Mouse (Mus musculus) midbrain, embryonic 12.5 days (tissue): ENCODE measurements around the gene Amdhd1. TPM values are rescaled to one million over a fixed set of nuclear protein-coding genes. Genes with fewer than 3 reads are reported as not detected.

Experiments used
- ATAC-seq: fragments of 200-750 bp; cut with Nextera tagmentation; 2 replicates; pipeline ENCODE4 v1.8.0; 2017; ENCODE audit warnings: low read depth, moderate TSS enrichment, moderate library complexity; ENCODE audit not compliant: low FRiP score
- H3K27ac ChIP-seq: fragments of 300-500 bp; sonication (generic); replicated peaks from 2 replicates; pipeline ENCODE4 v1.5.1; 2016; ENCODE audit warnings: mild to moderate bottlenecking
- H3K27me3 ChIP-seq: fragments of 300-500 bp; sonication (generic); 2 replicates; pipeline ENCODE4 v1.6.1; 2016; ENCODE audit warnings: mild to moderate bottlenecking
- H3K36me3 ChIP-seq: fragments of 300-500 bp; sonication (generic); 2 replicates; pipeline ENCODE4 v1.6.1; 2016
- H3K4me1 ChIP-seq: fragments of 300-500 bp; sonication (generic); 2 replicates; pipeline ENCODE4 v1.6.1; 2016
- H3K4me2 ChIP-seq: fragments of 300-500 bp; sonication (generic); replicated peaks from 2 replicates; pipeline ENCODE4 v1.6.1; 2016; ENCODE audit warnings: mild to moderate bottlenecking, moderate library complexity
- H3K4me3 ChIP-seq: fragments of 300-500 bp; sonication (generic); 2 replicates; pipeline ENCODE4 v1.5.1; 2016; ENCODE audit warnings: mild to moderate bottlenecking
- H3K9ac ChIP-seq: fragments of 300-500 bp; sonication (generic); replicated peaks from 2 replicates; pipeline ENCODE4 v1.6.1; 2016; ENCODE audit warnings: mild to moderate bottlenecking, moderate library complexity
- H3K9me3 ChIP-seq: fragments of 300-500 bp; sonication (generic); 2 replicates; pipeline ENCODE4 v1.6.1; 2016; ENCODE audit warnings: mild to moderate bottlenecking
- WGBS: fragments of 180-500 bp; shearing (Covaris S2); methylation state at CpG from one replicate; pipeline ENCODE4 v1.1.7; 2016; 5-methylcytosine and 5-hydroxymethylcytosine counted together
- polyA plus RNA-seq: library from polyadenylated mRNA; unstranded; fragments of >200 nt; fragmentation: Nextera tagmentation; extraction: Ambion mirVana; gene quantifications from 2 replicates; pipeline ENCODE4 v1.2.1, GENCODE M21; 2016

Gene Amdhd1
- polyA plus RNA-seq, 1 experiment from 2014 or later, result not detected

DNA sequence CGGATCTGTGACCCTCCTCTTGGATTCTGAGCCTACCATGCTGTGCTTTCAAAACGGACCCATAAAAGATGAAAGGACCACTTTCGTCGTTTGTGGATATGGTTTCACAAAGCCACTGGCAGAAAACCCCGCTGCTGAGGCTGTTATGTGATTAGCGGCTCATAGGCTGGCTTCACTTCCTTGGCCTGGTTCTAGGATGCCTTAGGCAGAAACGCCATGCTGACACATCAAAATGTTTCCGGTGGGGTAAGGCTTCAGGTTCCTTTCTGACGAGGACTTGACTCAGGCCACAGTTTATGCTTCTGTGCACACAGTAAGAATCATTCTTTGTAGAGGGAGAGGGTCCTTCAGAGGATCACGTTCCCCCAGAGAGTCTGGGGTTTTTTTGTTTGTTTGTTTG, 39.0 kb downstream of the Amdhd1 start:
- Histone ChIP-seq H3K4me1 (no peaks in the 10 kb centered on the region), H3K27ac (no peak overlapping the region), H3K9ac (no peak overlapping the region), H3K4me3 (no peak overlapping the region), H3K4me2 (no peak overlapping the region), H3K36me3 (no peaks in the 10 kb centered on the region), H3K27me3 (no peaks in the 10 kb centered on the region), H3K9me3 (no peaks in the 10 kb centered on the region)
- whole genome bisulfite sequencing, result 53% methylated on average over 10 of the region's 10 CpGs
- ATAC-seq, result no peak

DNA sequence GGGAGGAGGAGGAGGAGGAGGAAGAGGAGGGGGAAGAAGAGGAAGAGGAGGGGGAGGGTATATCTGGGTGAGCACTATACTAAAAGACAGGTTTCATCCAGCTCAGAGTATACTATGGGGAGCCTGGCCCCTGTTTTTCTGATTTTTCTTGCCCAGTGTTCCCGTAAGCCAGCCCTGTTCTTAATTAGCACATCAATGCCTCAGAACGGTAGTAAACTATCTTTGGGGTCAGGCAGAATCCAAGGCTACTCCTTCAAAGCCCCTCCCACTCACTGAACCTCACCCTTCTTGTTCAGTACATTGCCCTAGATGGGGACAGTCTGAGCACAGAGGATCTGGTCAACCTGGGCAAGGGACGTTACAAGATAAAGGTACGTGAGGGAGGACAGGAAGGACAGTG, 49.4 kb downstream of the Amdhd1 start:
- no peaks in the 10 kb centered on the region for H3K9me3 ChIP-seq
- H3K9ac ChIP-seq, result no peak overlapping the region
- 46% methylated on average over 4 of the region's 4 CpGs for WGBS
- 0 out of 2 replicates have a peak, but pooled peaks cover 11% of the 10 kb centered on the region for H3K27me3 ChIP-seq
- no peaks in the 10 kb centered on the region for H3K36me3 ChIP-seq
- peaks cover 3% of the 10 kb centered on the region; the same call in 1 of the 2 replicates for H3K4me1 ChIP-seq
- no peak overlapping the region for H3K4me3 ChIP-seq
- no peak overlapping the region for H3K27ac ChIP-seq
- H3K4me2 ChIP-seq, result no peak overlapping the region
- ATAC-seq, result no peak

- H3K4me1 ChIP-seq, result peaks cover 3% of the 10 kb centered on the region; the same call in 1 of the 2 replicates
- H3K9ac ChIP-seq, result no peak overlapping the region
- H3K27ac ChIP-seq, result no peak overlapping the region
- H3K4me2 ChIP-seq, result no peak overlapping the region
- H3K4me3 ChIP-seq, result no peak overlapping the region
- 0 out of 2 replicates have a peak, but pooled peaks cover 11% of the 10 kb centered on the region for H3K27me3 ChIP-seq
- H3K36me3 ChIP-seq, result peaks cover under 1% of the 10 kb centered on the region; the same call in 1 of the 2 replicates
- H3K9me3 ChIP-seq, result no peaks in the 10 kb centered on the region
- 72% methylated on average over 6 of the region's 6 CpGs for WGBS
- ATAC-seq, result no peak
Measured at GRCm38 (mm10) chr10:93488828-93489226, 51.0 kb downstream of the Amdhd1 start.

DNA sequence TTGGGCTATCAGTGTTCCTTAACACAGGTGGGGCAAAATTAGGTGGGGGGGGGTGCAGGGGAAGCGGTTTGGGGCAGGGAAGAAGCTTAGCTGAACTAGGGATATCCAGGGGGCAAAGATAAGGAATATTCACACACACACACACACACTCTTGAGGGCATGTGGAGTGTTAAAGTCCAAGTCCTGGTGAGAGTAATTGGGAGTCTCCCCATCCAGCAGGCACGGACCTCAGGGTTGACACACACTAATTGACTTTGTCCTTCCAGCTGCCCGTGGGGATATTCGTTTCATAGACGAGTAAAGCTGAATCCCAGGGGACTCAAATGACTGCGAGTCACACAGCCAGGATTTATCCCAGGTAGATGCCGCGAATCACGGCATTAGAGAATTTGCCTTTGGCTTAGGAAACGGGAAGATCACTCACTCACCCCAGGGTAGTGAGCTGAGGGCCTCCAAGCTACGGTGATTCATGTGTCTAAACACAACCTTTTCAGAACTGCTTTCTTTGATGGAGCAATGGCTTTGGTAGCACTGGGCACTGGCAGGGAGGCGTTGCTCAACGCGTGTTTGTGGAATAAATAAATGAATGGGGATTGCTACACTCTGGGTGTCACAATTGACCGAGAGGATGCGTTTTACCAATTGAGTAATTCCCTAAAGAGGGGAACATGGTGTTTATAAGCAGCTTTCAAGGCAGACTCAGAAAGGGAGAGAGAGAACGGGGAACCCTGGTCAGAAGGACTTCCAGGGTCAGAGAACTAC, 51.6 kb downstream of the Amdhd1 start, which contains the start of gene Hal:
TSS of gene Hal (plus strand) at position 703 of the 762 bp plus-strand sequence.
- WGBS, result 60% methylated on average over 17 of the region's 17 CpGs
- no peak within 1 kb of the TSS for H3K27ac ChIP-seq

GRCm38 (mm10) chr10:93486622-93487021, 53.2 kb downstream of the Amdhd1 start:
- ATAC-seq, result no peak
- no peak overlapping the region for H3K27ac ChIP-seq
- H3K4me3 ChIP-seq, result no peak overlapping the region
- H3K9me3 ChIP-seq, result no peaks in the 10 kb centered on the region
- H3K4me1 ChIP-seq, result peaks cover 3% of the 10 kb centered on the region; the same call in 1 of the 2 replicates
- 0 out of 2 replicates have a peak, but pooled peaks cover 11% of the 10 kb centered on the region for H3K27me3 ChIP-seq
- whole genome bisulfite sequencing, result 27% methylated on average over 4 of the region's 4 CpGs
- no peak overlapping the region for H3K4me2 ChIP-seq
- no peak overlapping the region for H3K9ac ChIP-seq
- H3K36me3 ChIP-seq, result peaks cover 15% of the 10 kb centered on the region

More for the DNA sequence above, 51.6 kb downstream of the Amdhd1 start, which contains the start of gene Hal:
- H3K9ac ChIP-seq, result no peak within 1 kb of the TSS
- H3K9me3 ChIP-seq, result no peaks in the 10 kb centered on the region
- no peak for ATAC-seq
- no peak within 1 kb of the TSS for H3K4me3 ChIP-seq
- peaks cover 3% of the 10 kb centered on the region; the same call in 1 of the 2 replicates for H3K4me1 ChIP-seq
- 0 out of 2 replicates have a peak, but pooled peaks cover 11% of the 10 kb centered on the region for H3K27me3 ChIP-seq
- H3K4me2 ChIP-seq, result no peak within 1 kb of the TSS
- H3K36me3 ChIP-seq, result peaks cover 5% of the 10 kb centered on the region; the same call in 1 of the 2 replicates

DNA sequence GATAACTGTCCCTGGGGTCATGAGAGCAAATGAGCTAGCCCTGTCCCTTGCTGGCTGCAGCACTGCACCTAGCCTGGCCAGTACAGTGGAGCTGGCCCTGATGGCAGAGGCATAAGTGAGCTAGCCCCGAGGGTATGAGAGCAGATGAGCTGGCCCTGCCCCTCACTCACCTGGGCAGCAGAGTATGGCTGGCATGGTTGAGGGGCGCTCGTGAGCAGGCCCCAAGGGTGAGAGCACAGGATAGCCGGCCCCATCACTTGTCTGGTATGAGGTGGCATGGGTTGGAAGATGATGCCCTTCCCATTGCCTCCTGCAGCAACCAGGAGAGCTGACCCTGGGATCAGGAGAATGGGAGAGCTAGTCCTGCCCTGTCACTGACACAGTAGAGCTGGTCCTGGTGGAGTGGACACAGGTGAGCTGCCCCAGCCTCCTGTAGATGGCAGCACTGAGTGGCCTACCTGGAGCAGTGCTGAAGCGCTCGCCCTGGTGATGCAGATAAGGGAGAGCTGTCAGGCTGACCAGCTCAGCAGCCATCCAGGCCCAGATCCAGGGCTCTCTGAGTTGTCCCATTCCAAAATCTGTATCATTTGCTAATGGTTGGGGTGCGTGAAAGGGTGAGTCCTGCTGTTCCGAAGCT, 54.7 kb downstream of the Amdhd1 start:
- no peak overlapping the region for H3K4me2 ChIP-seq
- no peak overlapping the region for H3K4me3 ChIP-seq
- no peak overlapping the region for H3K9ac ChIP-seq
- peaks cover 29% of the 10 kb centered on the region for H3K36me3 ChIP-seq
- H3K9me3 ChIP-seq, result no peaks in the 10 kb centered on the region
- H3K4me1 ChIP-seq, result peaks cover 3% of the 10 kb centered on the region; the same call in 1 of the 2 replicates
- 0 out of 2 replicates have a peak, but pooled peaks cover 11% of the 10 kb centered on the region for H3K27me3 ChIP-seq
- WGBS, result 77% methylated on average over 8 of the region's 8 CpGs
- no peak overlapping the region for H3K27ac ChIP-seq
- no peak; the same call in 1 of the 2 replicates for ATAC-seq

DNA sequence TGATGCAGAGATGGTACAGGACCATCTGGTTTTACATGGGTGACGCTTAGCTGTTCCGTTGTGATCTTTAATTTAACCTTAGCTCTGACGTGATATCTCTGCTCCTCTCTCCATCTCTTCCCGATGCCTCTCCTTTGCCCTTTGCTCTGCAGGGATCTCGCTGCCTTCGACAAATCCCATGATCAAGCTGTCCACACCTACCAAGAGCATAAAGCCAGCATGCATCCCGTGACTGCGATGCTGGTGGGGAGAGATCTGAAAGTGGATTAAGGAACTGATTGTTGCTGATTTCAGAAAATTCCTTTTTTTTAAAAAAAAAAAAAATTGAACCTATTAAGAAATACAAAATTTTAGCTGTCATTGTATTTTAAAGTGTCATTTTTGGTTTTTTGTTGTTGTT, 55.3 kb downstream of the Amdhd1 start:
- WGBS, result 78% methylated on average over 8 of the region's 8 CpGs
- Histone ChIP-seq H3K4me1 (peaks cover 3% of the 10 kb centered on the region; the same call in 1 of the 2 replicates), H3K4me2 (no peak overlapping the region), H3K27ac (no peak overlapping the region), H3K9ac (no peak overlapping the region), H3K27me3 (0 out of 2 replicates have a peak, but pooled peaks cover 8% of the 10 kb centered on the region), H3K36me3 (peaks cover 36% of the 10 kb centered on the region), H3K9me3 (no peaks in the 10 kb centered on the region), H3K4me3 (no peak overlapping the region)
- no peak for ATAC-seq

Other genes with a start within 250 kb of the Amdhd1 start
- 10.8 and 11.3 TPM in 2 replicates for gene Elk3, start 228.9 kb downstream of the Amdhd1 start, polyA plus RNA-seq
- 135 and 143 TPM in 2 replicates for gene Lta4h, start 86.6 kb downstream of the Amdhd1 start, polyA plus RNA-seq
- gene Hal, start 51.3 kb downstream of the Amdhd1 start, polyA plus RNA-seq, result 0.07 TPM in 1 of 2 replicates, not detected in the other
- gene Ccdc38, start 599 bp upstream of the Amdhd1 start, polyA plus RNA-seq, result 0.38 and 0.68 TPM in 2 replicates
- gene Snrpf, start 49.7 kb upstream of the Amdhd1 start, polyA plus RNA-seq, result 126 and 129 TPM in 2 replicates
- gene Ntn4, start 100.6 kb upstream of the Amdhd1 start, polyA plus RNA-seq, result 3.3 and 5.2 TPM in 2 replicates